22 mouse cellular contexts compared by ENCODE assay signal in the genomic region with DNA sequence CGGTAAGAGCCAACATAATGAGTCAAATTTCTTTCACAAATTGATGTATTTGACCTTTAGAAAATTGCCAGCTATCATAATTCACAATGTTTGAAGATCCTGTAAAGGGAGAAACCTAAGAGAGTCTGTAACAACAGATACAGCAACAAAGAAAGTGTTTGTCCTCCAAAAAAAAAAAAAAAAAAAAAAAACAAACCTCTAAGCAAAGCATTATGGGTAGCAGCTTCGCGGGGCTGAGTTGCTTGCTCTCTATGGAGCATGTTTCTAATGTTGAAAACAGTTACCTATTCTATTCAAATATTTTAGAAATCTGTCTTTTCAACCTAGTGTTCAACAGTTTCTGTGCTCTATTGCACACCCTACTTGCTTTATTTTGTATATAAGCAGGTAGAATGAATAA. TPM values are rescaled to one million over a fixed set of nuclear protein-coding genes. Genes with fewer than 3 reads are reported as not detected.
"Had no signal": no experiment of that assay in that cellular context is flagged by ENCODE, and none has a peak within 500 bp of the region (broad histone marks: within the 10 kb centered on the region; RNA-seq: fewer than 3 reads in every experiment).

No protein-coding gene starts in this region.

- H3K9ac ChIP-seq: neural tube, embryonic 13.5 days; neural tube, embryonic 15.5 days; stomach, embryonic 15.5 days had no signal

- H3K9me3 ChIP-seq: neural tube, embryonic 13.5 days; neural tube, embryonic 15.5 days; stomach, embryonic 15.5 days had no signal

- H3K27me3 ChIP-seq: neural tube, embryonic 13.5 days; neural tube, embryonic 15.5 days; stomach, embryonic 15.5 days had no signal

- DNase-seq: retina, postnatal 1 day; right cerebral cortex, adult 18-20 months; right cerebral cortex, postnatal 14 days; right cerebral cortex, postnatal 25 days; right cerebral cortex, postnatal 4 days; spleen, adult 18-20 months; thymus, adult 18-20 months; thymus, adult 2 months; thymus, postnatal 14 days; thymus, postnatal 25 days; thymus, postnatal 36 days; thymus, postnatal 4 days had no signal

- H3K4me1 ChIP-seq: neural tube, embryonic 13.5 days; neural tube, embryonic 15.5 days; stomach, embryonic 15.5 days had no signal

- H3K36me3 ChIP-seq: neural tube, embryonic 13.5 days; neural tube, embryonic 15.5 days; stomach, embryonic 15.5 days had no signal

- H3K4me3 ChIP-seq: neural tube, embryonic 13.5 days; neural tube, embryonic 15.5 days; stomach, embryonic 15.5 days had no signal

- H3K27ac ChIP-seq: neural tube, embryonic 13.5 days; neural tube, embryonic 15.5 days; stomach, embryonic 15.5 days; stomach, postnatal 0 days had no signal

RNA-seq across cellular contexts. Expression of a gene that starts 15.2 kb away (rescaled TPM):
- total RNA-seq: neutrophil, adult 5-6 weeks had no signal
- polyA plus RNA-seq: small intestine, adult 2 months; spleen, adult 2 months; stomach, embryonic 14.5 days; stomach, embryonic 15.5 days; thymus, adult 2 months; thymus, postnatal 0 days; urinary bladder, adult 2 months had no signal
